Mouse (Mus musculus) CD4-positive helper T cell, adult 2 months (primary cell): Measurements from ENCODE around the gene Zfp65.
A peak's percentile ranks its signal among the peaks of the same experiment; 100 is the strongest.
"Not testable (repeated sequence)": the region's sequence is repeated elsewhere in the genome, so short reads cannot be mapped to it uniquely, and the experiment has no call there.

ENCODE experiments used
- DNase-seq: peaks from one replicate; pipeline ENCODE4 v3.0.0-alpha.2; 2012; ENCODE audit warnings: low read depth, missing footprints, low spot score

The Zfp65 gene

GRCm38 (mm10) chr13:67728641-67729318, at the start of gene Zfp65:
Zfp65 (minus strand) TSS chr13:67729173.
- DNase-seq, result peak; percentile 66

GRCm38 (mm10) chr13:67763031-67763768, 34.2 kb upstream of the Zfp65 start:
- no peak for DNase-seq

- no peak for DNase-seq
These were observed 31.0 kb upstream of the Zfp65 start for GRCm38 (mm10) chr13:67759966-67760365.

GRCm38 (mm10) chr13:67755761-67756160, 26.8 kb upstream of the Zfp65 start:
- DNase-seq, result no peak

- peak; percentile 81 for DNase-seq
These were observed 25.6 kb upstream of the Zfp65 start, which contains the start of gene Zfp85 for GRCm38 (mm10) chr13:67754333-67755306. Zfp85 (minus strand) TSS chr13:67755228.

GRCm38 (mm10) chr13:67743896-67744295, 14.9 kb upstream of the Zfp65 start:
- DNase-seq, result no peak

GRCm38 (mm10) chr13:67742941-67743340, 14.0 kb upstream of the Zfp65 start:
- no peak for DNase-seq

GRCm38 (mm10) chr13:67734391-67734790, 5.4 kb upstream of the Zfp65 start:
- not testable (repeated sequence) for DNase-seq

GRCm38 (mm10) chr13:67729441-67729840, 468 bp upstream of the Zfp65 start:
- peak; percentile 38 for DNase-seq

GRCm38 (mm10) chr13:67728106-67728505, 867 bp downstream of the Zfp65 start:
- no peak for DNase-seq

- DNase-seq, result not testable (repeated sequence)
These were observed 3.6 kb downstream of the Zfp65 start for GRCm38 (mm10) chr13:67725331-67725730.

- peak; percentile 90 for DNase-seq
These were observed 5.0 kb downstream of the Zfp65 start for GRCm38 (mm10) chr13:67723848-67724479.

GRCm38 (mm10) chr13:67686971-67687370, 42.0 kb downstream of the Zfp65 start, which contains the start of gene Zfp738:
Zfp738 (minus strand) TSS chr13:67687071.
- no peak for DNase-seq

GRCm38 (mm10) chr13:67683841-67684240, 45.1 kb downstream of the Zfp65 start:
- not testable (repeated sequence) for DNase-seq

GRCm38 (mm10) chr13:67682959-67683735, 45.8 kb downstream of the Zfp65 start:
- peak; percentile 91 for DNase-seq

GRCm38 (mm10) chr13:67674902-67675301, 54.1 kb downstream of the Zfp65 start:
- DNase-seq, result no peak
